Mouse (Mus musculus): ENCODE data around the gene Mapk9.
A peak's percentile ranks its signal among the peaks of the same experiment; 100 is the strongest.

DNA sequence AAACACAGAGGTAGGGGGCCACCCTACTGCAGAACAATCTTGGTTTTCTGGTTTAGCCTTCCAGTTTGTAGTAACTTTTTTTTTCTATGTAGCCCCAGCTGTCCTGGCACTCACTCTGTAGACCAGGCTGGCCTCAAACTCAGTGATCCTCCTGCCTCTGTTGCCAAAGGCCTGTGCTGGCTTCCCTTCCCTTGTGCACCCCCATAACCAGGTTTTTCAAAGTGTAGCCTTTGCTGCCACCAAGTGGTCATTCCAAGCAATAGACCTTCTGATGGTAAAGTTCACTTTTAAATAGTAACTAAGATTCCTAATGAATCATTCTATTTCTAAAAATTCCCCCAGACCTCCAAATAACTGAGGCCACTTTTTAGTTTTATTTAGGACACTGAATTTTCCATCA is 23.2 kb downstream of the Mapk9 start:
- TF ChIP-seq CTCF (IDR thresholded peaks at IDR 0.05; ENCODE audit: low read depth) (peak; percentile 74), EP300 (IDR thresholded peaks at IDR 0.05; ENCODE audit: low read depth) (no peak)

Data from liver, embryonic 14.5 days (tissue).